Mouse (Mus musculus): Measurements from ENCODE around the gene Hoxd3. TPM values are rescaled to one million over a fixed set of nuclear protein-coding genes. Genes with fewer than 3 reads are reported as not detected.

The Hoxd3 gene
- total RNA-seq, 1 experiment, result 0.40 TPM

DNA sequence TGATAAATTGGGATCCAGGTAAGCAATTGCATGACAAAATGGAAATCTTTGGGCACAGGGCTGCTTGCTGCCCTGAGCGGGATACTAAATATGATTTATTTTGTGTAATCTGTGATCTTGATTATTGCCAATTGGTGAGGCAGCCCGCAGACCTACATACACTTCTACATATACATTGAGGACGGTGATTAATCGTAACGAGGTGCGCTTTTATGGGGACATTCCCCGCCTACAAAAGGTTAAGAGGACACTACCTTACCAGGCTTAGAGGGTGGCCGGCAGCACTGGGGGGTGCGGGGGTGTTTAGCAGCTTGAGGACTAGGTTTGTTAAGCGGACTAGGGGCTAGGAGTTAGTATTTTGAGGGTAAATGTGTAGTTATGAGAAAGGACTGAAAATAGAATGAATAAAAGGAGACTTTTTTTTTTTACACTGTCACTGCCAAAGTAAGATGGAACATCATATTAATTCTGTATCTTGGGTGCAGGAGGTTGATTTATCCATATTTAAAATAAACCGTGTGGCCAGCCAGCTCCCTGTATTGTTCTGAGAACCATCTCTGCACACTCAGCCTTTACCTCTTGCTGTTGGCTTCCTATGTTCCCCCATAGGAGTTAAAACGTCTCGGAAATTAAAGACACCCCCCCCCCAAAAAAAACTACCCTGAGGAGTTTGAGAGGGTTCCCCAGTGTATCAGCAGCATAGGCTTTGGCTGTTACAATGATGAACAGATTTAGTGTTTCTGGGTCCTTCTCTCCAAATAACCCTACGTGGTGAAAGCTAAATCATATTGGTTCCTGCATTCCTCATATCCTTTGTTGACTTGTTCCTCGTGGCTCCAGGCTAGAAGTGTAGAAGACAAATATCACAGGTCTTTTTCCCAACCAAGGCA lies 25.2 kb downstream of the Hoxd3 start:
- Histone ChIP-seq H3K27ac (ENCODE audit: insufficient read depth, low read depth, low read length, poor library complexity, severe bottlenecking) (no peak overlapping the region), H3K36me3 (ENCODE audit: control insufficient read depth, insufficient read depth, low read length, poor library complexity, severe bottlenecking) (no peaks in the 10 kb centered on the region), H3K9me3 (ENCODE audit: control insufficient read depth, insufficient read depth, low read depth, low read length) (no peaks in the 10 kb centered on the region), H3K4me1 (ENCODE audit: control insufficient read depth in 2 of 2, insufficient read depth in 2 of 2, low read length in 2 of 2, poor library complexity in 1 of 2) (peaks cover 0 to 2% of the 10 kb centered on the region in 2 experiments; a peak in 1 of 4 replicates), H3K9ac (ENCODE audit: insufficient read depth, low read depth, low read length, poor library complexity, severe bottlenecking) (no peak overlapping the region), H3K4me3 (ENCODE audit: insufficient read depth in 1 of 2, low read depth in 1 of 2, low read length in 2 of 2, poor library complexity in 1 of 2, severe bottlenecking in 1 of 2) (no peak overlapping the region)
- in situ Hi-C loops (cut with MboI; ENCODE audit: low sequenced_read_pairs in 2 of 2, unreplicated experiment in 2 of 2), result loop anchor here in 1 of 2 experiments (5.0 kb wide), 1 partner anchor 45 kb away; the partner anchor contains the start of gene Hoxd10
- TF ChIP-seq ZC3H11A (IDR thresholded peaks at IDR 0.05; ENCODE audit: borderline replicate concordance, low read depth, low read length), result no peak
- no peak for TF ChIP-seq ZNF384 (IDR thresholded peaks at IDR 0.05; ENCODE audit: low read depth, low read length)
- TF ChIP-seq CHD2 (IDR thresholded peaks at IDR 0.05; ENCODE audit: low read depth, low read length), result no peak
- no peak for DNase-seq (ENCODE audit: low read depth, low spot score)

DNA sequence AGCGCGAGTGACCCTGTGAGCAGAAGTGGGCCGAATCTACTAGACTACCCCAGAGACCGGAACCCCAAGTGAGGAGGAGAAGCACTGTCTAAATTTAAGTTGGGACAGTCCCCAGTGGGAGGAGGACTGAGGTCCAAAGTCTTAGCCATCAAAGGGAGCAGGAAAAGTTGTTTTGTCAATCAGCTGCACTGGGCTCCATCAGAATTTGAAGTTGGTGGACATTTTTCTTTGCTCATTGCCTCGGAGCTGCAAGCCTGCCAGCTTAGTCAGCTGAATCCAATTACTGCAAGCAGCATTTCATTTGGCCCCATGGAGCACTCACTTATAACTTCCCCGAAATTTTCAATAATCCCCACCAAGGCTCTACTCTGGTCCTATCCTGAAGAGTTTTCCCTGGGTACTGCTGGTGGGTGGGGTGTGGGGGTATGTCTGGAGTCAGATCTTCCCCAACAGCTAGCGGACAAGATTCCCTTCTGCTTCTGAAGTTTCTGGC lies 25.9 kb downstream of the Hoxd3 start:
- no peak for DNase-seq (ENCODE audit: low read depth, low spot score)
- Histone ChIP-seq H3K9ac (ENCODE audit: insufficient read depth, low read depth, low read length, poor library complexity, severe bottlenecking) (no peak overlapping the region), H3K36me3 (ENCODE audit: control insufficient read depth, insufficient read depth, low read length, poor library complexity, severe bottlenecking) (no peaks in the 10 kb centered on the region), H3K27ac (ENCODE audit: insufficient read depth, low read depth, low read length, poor library complexity, severe bottlenecking) (no peak overlapping the region), H3K4me3 (ENCODE audit: insufficient read depth in 1 of 2, low read depth in 1 of 2, low read length in 2 of 2, poor library complexity in 1 of 2, severe bottlenecking in 1 of 2) (no peak overlapping the region), H3K9me3 (ENCODE audit: control insufficient read depth, insufficient read depth, low read depth, low read length) (no peaks in the 10 kb centered on the region), H3K4me1 (ENCODE audit: control insufficient read depth in 2 of 2, insufficient read depth in 2 of 2, low read length in 2 of 2, poor library complexity in 1 of 2) (peaks cover 0 to 2% of the 10 kb centered on the region in 2 experiments; a peak in 1 of 4 replicates)
- in situ Hi-C loops (cut with MboI; ENCODE audit: low sequenced_read_pairs in 2 of 2, unreplicated experiment in 2 of 2), result loop anchor here in 1 of 2 experiments (5.0 kb wide), 1 partner anchor 45 kb away; the partner anchor contains the start of gene Hoxd10
- no peak for TF ChIP-seq HCFC1 (IDR thresholded peaks at IDR 0.05; ENCODE audit: borderline replicate concordance, insufficient read depth, low read length)
- TF ChIP-seq CHD2 (IDR thresholded peaks at IDR 0.05; ENCODE audit: low read depth, low read length), result no peak
- no peak for TF ChIP-seq ZNF384 (IDR thresholded peaks at IDR 0.05; ENCODE audit: low read depth, low read length)
- TF ChIP-seq MAFK (IDR thresholded peaks at IDR 0.05; ENCODE audit: insufficient read depth, low read depth, low read length), result no peak
- no peak for TF ChIP-seq ZC3H11A (IDR thresholded peaks at IDR 0.05; ENCODE audit: borderline replicate concordance, low read depth, low read length)

DNA sequence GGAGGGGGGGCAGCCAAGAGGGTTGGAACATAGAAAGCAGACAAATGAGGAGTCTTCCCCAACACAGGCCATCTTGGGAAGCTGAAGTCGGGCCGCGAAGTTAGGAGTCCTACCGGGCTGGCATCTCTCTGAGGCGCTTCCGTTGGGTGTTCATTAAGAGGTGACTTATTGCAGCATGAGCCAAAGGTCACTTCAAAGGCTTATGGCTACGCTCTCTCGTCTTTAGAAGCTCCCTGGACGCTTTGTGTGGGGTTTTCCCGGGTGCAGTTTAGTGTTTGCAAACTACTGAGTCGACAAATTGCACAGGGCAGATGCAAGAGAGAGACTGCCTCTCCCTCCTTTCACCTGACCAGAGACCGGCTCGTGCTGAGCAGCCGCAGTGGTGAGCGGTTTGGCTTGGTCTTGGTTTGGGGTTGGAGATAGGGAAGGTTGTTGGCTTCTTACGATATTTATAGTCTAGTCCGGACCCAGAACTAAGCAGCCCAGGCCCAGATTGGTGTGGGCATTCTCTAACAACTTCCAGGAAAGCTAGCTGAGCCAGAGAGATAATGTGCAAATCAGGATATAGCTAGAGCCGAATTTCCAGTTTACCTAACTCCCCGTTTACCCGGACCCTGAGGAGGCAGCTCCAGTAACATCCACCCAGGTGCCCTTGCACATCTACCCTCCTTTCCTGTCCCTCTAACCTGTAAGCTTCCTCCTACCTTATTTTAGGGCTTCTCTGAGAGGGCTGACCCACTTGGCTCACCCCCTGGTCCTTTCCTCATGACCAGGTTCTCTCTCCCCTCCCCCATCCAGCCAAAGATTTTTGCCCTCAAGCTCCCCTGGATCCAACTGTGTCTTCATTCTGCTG lies 27.1 kb downstream of the Hoxd3 start:
- DNase-seq (ENCODE audit: low read depth, low spot score), result no peak
- TF ChIP-seq ZNF384 (IDR thresholded peaks at IDR 0.05; ENCODE audit: low read depth, low read length), result no peak
- no peak for TF ChIP-seq ZC3H11A (IDR thresholded peaks at IDR 0.05; ENCODE audit: borderline replicate concordance, low read depth, low read length)
- TF ChIP-seq HCFC1 (IDR thresholded peaks at IDR 0.05; ENCODE audit: borderline replicate concordance, insufficient read depth, low read length), result no peak
- TF ChIP-seq CHD2 (IDR thresholded peaks at IDR 0.05; ENCODE audit: low read depth, low read length), result no peak
- peaks cover 0 to 2% of the 10 kb centered on the region in 2 experiments; a peak in 1 of 4 replicates for H3K4me1 ChIP-seq (ENCODE audit: control insufficient read depth in 2 of 2, insufficient read depth in 2 of 2, low read length in 2 of 2, poor library complexity in 1 of 2)
- H3K9me3 ChIP-seq (ENCODE audit: control insufficient read depth, insufficient read depth, low read depth, low read length), result no peaks in the 10 kb centered on the region
- no peak overlapping the region for H3K9ac ChIP-seq (ENCODE audit: insufficient read depth, low read depth, low read length, poor library complexity, severe bottlenecking)
- in situ Hi-C loops (cut with MboI; ENCODE audit: low sequenced_read_pairs in 2 of 2, unreplicated experiment in 2 of 2), result loop anchor here in 1 of 2 experiments (5.0 kb wide), 1 partner anchor 47 kb away; the partner anchor contains the start of gene Hoxd10
- no peak overlapping the region for H3K27ac ChIP-seq (ENCODE audit: insufficient read depth, low read depth, low read length, poor library complexity, severe bottlenecking)
- no peaks in the 10 kb centered on the region for H3K36me3 ChIP-seq (ENCODE audit: control insufficient read depth, insufficient read depth, low read length, poor library complexity, severe bottlenecking)
- H3K4me3 ChIP-seq (ENCODE audit: insufficient read depth in 1 of 2, low read depth in 1 of 2, low read length in 2 of 2, poor library complexity in 1 of 2, severe bottlenecking in 1 of 2), result no peak overlapping the region

DNA sequence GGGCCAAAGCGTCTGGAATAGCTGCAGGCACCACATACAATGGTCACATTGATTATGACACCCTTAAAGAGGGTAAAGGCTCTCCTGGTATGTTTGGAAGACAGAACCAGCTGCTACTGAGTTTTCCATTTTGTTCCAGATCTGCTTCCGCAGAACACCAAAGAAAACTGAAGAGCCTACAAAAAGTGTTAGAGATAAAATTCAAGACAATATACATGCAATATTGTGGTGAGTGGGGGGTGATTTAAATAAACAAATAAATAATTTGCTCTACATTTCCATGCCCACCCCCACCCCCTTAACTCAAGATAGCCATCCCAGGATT lies 27.7 kb downstream of the Hoxd3 start:
- H3K36me3 ChIP-seq (ENCODE audit: control insufficient read depth, insufficient read depth, low read length, poor library complexity, severe bottlenecking), result no peaks in the 10 kb centered on the region
- no peak overlapping the region for H3K4me3 ChIP-seq (ENCODE audit: insufficient read depth in 1 of 2, low read depth in 1 of 2, low read length in 2 of 2, poor library complexity in 1 of 2, severe bottlenecking in 1 of 2)
- no peaks in the 10 kb centered on the region for H3K9me3 ChIP-seq (ENCODE audit: control insufficient read depth, insufficient read depth, low read depth, low read length)
- no peak for DNase-seq (ENCODE audit: low read depth, low spot score)
- in situ Hi-C loops (cut with MboI; ENCODE audit: low sequenced_read_pairs in 2 of 2, unreplicated experiment in 2 of 2), result loop anchor here in 1 of 2 experiments (5.0 kb wide), 1 partner anchor 47 kb away; the partner anchor contains the start of gene Hoxd10
- H3K4me1 ChIP-seq (ENCODE audit: control insufficient read depth in 2 of 2, insufficient read depth in 2 of 2, low read length in 2 of 2, poor library complexity in 1 of 2), result peaks cover 0 to 2% of the 10 kb centered on the region in 2 experiments; a peak in 1 of 4 replicates
- TF ChIP-seq MAFK (IDR thresholded peaks at IDR 0.05; ENCODE audit: insufficient read depth, low read depth, low read length), result no peak
- TF ChIP-seq CHD2 (IDR thresholded peaks at IDR 0.05; ENCODE audit: low read depth, low read length), result no peak
- no peak for TF ChIP-seq HCFC1 (IDR thresholded peaks at IDR 0.05; ENCODE audit: borderline replicate concordance, insufficient read depth, low read length)
- TF ChIP-seq ZNF384 (IDR thresholded peaks at IDR 0.05; ENCODE audit: low read depth, low read length), result no peak
- TF ChIP-seq ZC3H11A (IDR thresholded peaks at IDR 0.05; ENCODE audit: borderline replicate concordance, low read depth, low read length), result no peak
- no peak overlapping the region for H3K27ac ChIP-seq (ENCODE audit: insufficient read depth, low read depth, low read length, poor library complexity, severe bottlenecking)
- H3K9ac ChIP-seq (ENCODE audit: insufficient read depth, low read depth, low read length, poor library complexity, severe bottlenecking), result no peak overlapping the region

Measured in ES-E14 (cell line).